Mouse (Mus musculus) ovary, adult 18-20 months (tissue): Measurements from ENCODE around the gene Slc6a5.
A peak's percentile ranks its signal among the peaks of the same experiment; 100 is the strongest.
"Not testable (repeated sequence)": the region's sequence is repeated elsewhere in the genome, so short reads cannot be mapped to it uniquely, and the experiment has no call there.

Experiments used
- DNase-seq: peaks from one replicate; pipeline ENCODE4 v3.0.0; 2022; ENCODE audit warnings: low spot score, mixed read lengths

Gene Slc6a5

DNA sequence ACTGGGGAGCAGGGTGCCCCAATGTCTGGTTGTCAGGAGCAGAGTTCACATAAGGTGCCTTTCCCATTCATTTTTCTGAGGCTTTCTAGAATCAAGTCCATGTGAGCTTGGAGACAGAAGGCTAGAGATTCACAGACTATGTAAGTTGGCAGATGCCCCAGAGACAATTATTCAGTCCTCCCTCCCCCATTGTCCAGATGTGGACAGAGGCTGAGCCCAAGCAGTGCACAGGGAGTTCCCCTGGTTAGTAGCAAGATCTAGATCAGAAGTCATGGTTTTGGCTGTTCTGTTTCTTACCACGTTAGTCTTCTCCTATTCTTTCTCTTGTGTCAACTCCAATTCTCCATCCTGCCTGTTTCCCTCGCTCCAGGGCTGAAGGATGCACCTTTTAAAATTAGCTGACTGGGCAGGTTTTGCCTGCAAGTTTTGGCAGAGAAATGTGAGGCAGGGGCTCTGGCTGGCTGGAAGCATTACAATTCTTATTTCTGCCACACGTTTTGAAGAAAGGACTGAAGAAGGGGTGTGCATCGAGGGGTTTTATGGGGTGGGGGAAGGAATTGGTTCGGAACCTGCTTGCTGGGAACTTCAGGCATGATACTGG is 3.9 kb downstream of the Slc6a5 start:
- DNase-seq: no peak

DNA sequence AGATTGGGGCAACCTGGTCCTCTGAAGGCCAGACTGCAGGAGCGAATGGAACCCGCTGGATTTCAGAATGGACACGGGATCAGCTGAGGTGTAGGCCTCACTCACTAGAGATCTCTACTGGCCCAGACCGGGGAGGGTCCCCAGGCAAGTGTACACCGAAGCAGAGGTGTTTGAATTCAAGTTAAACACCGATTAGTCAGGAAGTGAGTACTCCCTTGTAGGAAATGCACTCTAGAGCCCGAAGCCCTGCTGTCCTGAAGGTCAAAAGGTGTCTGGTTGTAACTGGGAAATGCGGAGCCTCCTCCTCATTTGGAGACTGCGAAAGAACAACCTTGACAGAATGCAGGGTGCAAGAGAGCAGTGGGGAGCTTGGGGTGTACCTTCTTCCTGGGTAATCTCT is 5.0 kb downstream of the Slc6a5 start:
- no peak for DNase-seq

DNA sequence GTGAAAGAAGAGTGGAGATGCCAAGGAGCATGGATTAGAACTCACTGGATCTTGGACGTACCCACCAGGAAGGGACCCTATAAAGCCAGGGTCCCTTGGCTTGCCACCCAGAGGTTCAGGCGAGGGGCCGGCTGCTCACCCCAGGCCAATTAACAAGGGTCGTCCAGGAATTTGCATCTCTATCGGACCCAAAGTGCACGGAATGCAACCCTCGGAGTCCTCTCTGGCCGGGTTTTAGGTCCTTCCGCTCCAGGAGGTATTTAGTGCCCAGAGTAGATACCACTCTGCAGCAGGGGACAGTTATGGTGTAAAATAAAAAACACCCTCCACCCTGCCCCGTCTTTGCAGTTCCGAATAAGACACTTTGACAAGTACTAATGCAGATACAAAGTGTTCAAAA is 5.5 kb downstream of the Slc6a5 start:
- DNase-seq: no peak

DNA sequence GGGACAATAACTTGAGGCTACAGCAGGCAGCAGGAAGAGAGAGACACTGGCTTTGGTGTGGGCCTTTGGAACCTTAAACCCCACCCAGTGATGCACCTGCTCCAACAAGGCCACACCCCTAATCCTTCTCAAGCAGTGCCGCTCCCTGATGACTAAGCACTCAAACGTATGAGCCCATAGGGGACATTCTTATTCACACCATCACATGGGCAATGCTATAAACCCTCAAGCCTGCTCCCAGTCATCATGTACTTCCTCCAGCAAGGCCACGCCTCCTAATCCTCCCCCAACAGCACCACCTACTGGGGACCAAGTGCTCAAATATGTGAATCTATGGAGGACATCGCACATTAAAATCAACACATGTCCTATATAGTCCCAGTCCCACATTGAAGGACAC is 9.5 kb downstream of the Slc6a5 start:
- DNase-seq: no peak

DNA sequence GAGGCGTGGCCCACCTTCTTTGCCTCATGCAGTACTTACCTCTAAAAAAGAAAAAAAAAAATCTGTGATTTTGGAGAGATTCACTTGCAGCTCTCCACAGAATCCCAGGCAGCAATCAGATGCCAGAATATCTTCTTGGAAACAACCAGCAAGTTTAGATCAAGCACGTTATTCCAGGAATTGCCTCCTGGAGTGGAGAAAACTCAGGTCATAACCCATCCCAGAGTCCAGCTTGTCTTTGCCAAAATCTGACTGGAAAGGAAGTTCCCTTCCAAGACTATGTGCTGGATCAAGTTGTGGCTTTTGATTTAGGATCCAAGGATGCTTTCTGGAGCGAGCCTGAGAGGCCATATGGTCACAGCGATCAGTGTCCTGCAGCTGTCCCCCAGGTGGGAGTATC is 10.8 kb downstream of the Slc6a5 start:
- no peak for DNase-seq

DNA sequence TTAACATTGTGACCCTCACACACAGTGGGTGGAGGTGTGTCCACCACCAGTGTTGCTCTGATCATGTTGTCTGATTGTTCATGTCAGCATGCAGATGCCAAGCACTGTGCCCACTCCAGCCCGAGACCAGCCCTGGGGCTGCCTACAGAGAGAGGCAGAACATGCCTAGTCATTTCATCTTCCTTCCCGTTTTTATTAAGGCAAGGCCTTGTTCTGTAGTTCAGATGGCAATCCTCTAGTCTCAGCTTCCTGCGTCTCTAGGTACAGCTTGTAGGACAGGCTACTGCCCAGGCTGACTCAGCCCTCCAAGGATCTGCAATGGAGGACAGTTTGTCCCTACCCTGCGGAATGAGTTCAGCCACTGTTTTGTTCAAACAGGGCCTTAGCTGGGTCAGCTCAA is 13.0 kb downstream of the Slc6a5 start:
- DNase-seq: no peak

DNA sequence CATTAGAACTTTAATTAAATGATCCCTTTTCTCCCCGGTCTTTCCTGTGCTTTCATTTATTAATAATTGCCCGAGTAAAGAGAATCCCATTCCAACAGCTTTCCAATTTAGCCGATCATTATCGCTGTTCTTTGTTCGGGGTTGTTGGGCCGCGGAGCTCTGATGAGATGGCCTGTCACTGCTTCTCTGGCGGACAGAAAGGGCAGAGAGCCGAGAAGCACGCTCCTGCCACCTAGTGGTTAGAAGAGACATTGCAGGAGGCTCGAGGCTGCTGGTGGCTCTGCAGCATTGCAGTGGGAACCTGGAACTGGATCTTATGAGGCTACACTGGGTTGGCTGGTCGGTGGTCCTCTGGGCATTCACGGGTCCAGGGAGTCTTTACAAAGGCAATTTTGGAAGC is 13.4 kb downstream of the Slc6a5 start:
- peak; percentile 47 for DNase-seq

DNA sequence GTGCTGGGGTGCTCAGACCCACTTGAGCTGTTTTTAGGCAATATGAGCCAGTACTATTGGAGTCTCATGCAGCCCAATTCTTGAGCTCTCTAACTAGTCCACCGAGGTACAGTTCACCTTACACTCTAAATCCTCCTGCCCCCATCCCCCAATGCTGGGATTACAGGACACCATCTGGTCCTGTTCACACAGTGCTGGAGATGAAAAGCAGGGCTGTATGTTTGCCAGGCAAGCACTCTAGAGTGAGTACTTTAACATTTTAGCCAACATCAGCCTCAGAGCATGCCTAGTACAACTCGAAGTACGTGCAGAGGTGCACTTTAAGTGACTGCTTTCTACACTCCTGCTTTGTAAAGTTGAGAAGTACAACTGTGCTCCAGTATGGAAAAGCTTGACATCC is 18.6 kb downstream of the Slc6a5 start:
- no peak for DNase-seq

DNA sequence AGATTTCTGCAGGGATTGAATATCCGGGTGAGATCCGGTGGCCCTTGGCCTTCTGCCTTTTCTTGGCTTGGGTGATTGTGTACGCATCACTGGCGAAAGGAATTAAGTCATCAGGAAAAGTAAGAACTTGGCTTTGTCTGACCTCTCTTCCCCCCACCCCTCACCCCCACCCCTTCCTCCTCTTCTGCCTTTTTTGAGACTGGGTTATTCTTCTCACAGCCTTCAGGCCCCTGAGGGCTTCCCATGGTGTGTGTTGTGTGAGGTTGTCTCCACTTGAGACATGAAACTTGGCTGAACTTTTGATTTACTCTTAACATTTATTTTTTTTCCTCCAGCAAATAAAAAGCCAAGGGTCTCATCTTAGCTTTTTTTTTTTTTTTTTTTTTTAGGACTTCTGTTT is 20.1 kb downstream of the Slc6a5 start:
- DNase-seq: no peak

DNA sequence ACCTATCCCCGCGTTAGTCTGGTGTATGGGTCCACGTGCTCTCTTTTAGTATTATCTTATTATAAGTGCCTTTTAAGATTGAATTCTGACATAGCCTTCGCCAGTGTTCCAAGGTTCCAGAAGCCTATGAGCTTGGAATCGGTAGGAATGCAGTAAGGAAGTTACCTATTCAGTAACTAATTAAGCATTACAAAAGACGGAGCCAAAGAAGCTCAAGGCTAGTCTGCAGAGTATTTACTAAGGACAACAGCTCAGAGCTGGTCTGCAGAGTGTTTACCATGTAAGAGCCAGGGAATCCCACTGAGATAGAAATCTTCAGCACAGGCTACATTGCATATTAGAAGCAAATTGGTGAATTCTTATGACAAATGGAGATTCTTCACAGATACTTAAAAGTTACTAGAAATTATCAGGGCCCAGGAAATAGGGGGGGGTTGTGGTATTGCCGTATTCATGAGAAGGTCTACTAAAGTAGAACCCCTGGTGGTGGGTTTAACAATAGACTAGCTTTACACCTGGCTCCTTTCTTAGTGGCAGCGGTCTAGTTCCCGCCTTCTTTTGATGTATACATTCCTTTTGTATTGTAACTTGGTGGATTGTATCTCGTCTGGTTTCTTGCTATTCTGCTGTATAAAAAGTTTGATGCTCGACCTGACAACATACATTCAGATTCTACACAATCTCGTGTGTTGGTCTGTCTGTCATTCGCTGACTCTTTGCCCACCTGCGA is 23.6 kb downstream of the Slc6a5 start:
- not testable (repeated sequence) for DNase-seq

DNA sequence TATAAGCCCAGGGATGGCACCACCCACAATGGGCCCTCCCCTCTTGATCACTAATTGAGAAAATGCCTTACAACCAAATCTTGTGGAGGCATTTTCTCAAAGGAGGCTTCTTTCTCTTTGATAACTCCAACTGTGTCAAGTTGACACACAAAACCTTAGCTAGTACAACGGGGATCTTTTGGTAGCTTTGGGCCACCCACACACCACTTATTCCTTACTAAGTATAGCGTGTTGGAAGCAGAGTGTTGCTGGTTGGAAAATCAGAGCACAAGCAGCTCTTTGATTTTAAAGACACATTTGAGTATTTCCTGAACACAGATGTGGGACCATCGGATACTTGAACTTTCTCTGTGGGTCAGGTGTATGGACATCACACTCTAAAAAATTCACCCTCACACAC is 26.9 kb downstream of the Slc6a5 start:
- DNase-seq: no peak

DNA sequence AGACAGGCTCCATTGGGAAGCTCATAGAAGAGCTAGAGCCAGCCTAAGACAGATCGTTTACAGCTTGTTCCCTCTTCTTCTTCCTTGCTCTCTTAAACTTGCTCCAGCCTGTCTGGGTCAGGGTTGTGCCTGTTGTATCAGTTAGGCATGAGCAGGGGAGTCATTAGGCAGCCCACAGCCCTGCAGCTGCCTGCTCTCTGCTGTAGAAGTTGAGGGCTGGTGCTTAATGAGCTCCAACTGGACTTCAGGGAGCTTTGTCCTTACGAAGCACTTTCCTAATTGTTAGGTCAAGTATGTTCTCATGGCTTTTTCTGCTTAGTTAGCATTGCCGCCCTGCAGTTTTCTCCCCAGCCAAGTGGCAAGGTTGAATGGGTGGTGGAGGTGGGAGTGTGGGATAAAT is 32.1 kb downstream of the Slc6a5 start:
- DNase-seq: no peak

DNA sequence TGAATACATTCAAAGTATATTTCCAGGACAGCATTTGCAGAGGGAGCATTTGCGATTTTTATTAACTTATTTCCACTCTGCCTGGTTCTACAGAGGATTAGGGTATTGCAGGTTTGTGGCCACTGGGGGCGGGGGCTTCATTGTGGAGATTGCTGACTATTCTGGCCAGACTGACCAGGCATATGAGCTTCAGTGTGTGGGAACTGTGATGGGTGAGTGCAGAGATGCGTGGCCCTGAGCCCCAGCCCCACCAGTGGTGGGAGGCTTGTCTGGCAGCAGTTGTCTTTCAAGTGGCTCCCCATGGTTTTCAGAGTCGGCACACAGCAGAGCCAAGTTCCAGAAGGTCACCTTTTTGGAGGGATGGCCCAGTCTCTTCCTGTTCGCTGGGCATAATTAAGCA is 32.5 kb downstream of the Slc6a5 start:
- DNase-seq: no peak

DNA sequence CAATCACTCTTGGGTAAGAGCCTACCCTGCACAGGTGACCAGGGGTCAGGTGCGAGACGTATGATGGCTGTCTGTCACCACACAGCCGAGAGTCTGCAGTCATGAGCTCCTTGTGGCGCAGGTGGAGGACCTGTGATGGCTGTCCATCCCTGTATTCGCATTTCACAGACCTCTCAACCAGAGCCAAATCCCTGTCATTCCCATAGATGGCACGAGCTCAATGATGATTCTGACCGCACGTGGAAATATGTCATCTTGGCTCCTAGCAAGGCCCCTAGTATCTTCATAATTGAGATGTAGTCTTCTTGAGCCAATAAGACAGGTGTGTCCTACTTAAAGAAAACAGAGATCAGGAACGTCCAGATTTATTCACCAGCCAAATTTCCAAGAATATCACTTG is 36.7 kb downstream of the Slc6a5 start:
- DNase-seq: no peak

DNA sequence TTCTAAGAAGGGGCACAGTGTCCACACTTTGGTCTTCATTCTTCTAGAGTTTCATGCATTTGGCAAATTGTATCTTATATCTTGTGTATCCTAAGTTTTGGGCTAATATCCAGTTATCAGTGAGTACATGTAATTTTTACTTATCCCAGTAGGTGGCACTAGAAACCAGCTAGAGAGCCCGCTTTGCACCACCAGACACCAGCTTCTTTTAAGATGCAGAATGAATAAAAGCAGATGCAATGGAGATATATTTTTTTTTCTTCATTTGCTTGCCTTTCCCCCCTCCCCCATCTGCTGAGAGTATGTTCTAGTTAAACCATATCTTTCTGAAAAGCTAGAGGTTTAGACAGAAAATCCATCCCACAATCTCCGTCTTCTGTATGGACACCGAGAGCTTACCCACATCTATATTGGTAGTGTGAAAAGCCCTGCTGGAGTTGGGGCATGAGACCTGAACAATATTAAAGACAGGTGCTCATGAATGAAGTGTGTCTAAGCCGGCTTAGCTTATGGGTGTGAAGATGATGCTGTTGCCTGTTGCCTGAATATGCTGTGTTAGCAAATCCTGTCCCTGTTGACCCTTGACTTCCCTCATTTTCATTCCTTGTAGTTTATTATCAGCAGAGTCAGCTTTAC is 43.7 kb downstream of the Slc6a5 start:
- no peak for DNase-seq

DNA sequence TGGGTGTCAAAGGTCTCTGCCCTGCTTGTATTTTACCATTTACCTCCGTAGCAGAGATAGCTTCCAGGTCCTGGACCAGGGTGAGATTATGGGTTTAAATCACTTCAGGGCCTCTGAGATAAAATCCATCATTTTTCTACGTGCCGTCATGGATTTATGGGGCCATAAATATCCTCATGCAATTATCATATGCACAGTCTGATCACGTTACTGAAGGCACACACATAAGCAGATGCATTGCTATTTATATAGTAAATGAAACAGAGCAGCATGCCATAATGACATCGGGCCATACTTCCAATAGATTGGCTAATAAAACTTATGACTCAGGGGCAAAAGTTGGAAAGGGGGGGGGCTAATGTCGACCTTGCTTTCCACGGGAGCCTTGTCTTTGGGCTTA is 44.9 kb downstream of the Slc6a5 start:
- no peak for DNase-seq

DNA sequence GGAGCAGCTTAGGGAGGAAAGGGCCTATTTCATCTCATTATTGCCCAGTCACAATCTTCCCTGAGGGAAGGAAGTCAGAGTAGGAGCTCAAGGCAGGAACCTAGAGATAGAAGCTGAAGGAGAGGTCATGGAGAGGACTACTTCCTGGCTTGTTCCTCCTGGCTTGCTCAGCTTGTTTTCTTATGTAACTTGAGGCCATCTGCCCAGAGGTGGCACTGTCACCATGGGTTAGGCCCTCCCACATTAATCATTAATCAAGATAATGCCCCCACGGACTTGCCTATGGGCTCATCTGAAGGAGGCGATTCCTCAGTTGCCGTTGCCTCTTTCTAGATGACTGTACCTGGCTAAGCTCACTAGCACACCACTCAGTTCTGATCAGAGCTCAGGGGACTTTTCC is 47.2 kb downstream of the Slc6a5 start:
- DNase-seq: no peak

DNA sequence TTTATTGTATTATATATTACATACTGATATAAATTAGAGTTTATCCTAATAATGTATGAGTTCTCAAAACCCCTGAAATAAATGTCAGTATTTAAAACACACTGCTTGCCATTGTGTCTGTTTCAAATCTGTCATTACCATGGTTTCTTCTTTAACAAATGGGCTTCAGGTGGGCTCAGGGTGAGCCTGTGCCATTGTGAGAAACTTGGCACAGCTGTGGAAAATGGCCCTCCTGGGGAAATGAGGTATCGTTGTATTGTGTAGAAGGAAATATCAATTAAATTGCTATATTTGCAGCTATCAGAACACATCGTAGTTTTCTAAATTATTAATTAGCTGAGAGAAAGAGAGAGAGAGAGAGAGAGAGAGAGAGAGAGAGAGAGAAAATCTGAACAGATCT is 53.8 kb downstream of the Slc6a5 start:
- DNase-seq: no peak

DNA sequence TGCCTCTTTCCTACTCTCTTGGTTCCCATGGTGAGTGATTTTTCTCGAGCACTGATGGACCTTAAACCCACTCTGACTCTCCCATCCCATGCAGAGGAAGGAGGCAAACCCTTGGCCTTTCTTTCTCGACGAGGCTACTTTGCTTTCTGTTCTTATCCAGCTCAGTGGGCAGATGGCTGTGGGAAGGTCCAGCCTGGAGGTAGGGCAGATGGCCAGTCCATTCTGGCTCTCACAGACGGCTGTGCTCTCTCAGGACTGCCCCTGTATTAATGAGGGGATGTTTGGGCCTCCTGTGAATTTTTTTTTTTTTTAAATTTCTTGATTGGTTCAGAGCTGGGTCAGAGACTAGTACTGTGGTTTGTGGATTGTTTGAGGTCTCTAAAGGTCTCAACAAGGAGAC is 59.6 kb downstream of the Slc6a5 start:
- DNase-seq: no peak

DNA sequence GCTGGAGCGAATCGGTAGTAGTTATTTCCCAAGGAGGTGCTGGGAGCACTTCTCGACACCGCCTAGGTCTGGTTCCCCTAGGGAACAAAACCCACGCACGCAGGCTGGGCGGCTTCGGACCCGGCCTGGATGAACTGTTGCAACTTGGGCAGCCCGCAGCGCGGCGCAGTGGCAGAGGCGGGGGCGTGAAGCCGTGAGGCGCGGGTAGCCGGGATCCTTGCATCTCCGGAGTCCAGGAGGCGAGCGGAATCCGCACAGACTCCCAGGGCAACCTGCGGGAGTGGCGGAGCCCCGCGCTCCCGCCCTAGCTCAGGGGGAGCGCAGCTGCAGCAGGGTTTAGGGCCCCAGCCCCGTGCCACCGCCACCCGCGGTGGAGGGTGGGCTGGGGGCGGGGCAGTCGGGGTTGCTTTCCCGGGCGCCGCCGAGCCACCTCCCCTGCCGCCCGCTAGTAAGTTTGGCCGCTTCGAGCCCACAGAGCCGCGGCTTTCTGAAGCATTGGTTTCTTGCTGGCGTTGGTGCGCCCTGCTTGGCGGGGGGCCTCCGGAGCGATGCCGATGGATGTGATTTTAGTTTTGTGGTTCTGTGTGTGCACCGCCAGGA is 65.0 kb downstream of the Slc6a5 start, which contains the start of gene Nell1:
Nell1 (plus strand) TSS at position 24 of the 600 bp plus-strand sequence.
- no peak for DNase-seq

DNA sequence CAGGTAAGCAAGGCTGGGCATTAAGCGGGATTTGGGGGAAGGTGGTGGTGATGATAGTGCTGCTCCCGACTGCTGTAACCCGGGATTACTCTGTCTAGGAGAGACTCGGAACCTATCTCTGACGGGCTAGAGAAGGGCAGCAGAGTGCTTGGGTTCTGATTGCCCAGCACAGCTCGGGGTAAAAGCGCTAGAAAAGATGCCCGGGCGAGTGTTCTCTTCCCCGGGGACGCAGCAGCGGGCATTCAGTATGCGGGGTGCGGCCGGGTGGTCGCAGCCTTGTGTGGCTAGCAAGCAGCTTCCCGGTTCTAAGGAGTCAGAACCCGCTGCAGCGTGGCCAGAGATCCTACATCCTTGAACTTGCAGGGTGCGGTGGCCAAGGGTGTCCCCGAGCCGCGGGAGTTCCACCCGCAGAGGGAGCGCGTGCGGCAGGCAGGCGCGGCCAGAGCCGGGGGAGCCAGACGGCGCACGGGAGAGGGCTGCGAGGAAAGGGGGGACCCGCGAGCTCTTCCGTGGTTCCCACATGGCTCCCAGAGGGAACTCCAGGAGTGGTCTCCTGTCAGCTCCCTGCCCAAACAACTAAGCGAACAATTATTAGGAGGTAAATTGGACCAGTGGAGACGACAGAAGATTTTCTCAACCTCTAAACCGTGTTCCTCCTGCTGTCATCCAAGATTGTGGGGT is 65.6 kb downstream of the Slc6a5 start:
- no peak for DNase-seq

DNA sequence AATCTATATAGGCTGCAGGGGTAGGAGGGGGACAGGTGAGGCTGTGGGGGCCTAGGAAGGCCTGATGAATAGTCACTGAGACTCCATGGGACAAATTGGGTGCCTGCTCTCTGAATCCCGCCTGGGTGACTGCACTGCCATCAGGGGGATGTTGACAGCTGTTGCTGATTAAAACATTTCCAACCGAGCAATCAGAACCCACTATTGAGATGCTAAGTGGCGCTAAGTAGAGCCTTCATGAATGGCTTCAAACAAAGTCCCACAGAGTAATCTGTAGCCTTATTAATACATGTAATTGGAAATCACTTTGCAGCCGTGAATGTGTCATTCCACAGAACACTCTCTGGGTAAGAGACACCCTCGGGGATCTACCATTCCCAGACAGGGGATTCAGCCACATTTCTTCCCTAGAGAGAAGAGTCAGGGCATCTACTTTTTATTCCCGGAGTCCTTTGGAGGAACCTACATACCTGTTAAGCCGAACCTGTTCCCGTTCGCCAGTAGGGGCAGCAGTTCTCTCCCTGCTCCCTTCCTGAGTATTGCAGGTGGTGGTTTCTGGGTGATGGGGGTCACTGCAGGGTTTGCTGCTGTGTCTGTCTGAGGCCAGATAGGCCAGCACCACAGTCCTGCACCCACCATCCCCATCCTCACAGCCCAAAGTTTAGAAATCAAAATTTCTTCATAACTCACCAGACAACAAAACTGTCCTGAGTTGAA is 71.7 kb downstream of the Slc6a5 start:
- DNase-seq: no peak
